Mouse (Mus musculus) neural tube, embryonic 11.5 days (tissue): ENCODE measurements around the gene Dgkg. TPM values are rescaled to one million over a fixed set of nuclear protein-coding genes. Genes with fewer than 3 reads are reported as not detected.

Source experiments
- ATAC-seq: fragments of 200-750 bp; cut with Nextera tagmentation; 2 replicates; pipeline ENCODE4 v1.8.0; 2017; ENCODE audit warnings: moderate number of reproducible peaks, mild to moderate bottlenecking, moderate TSS enrichment, moderate library complexity; ENCODE audit not compliant: insufficient read depth, low FRiP score, low TSS enrichment
- DNase-seq: peaks from one replicate; pipeline ENCODE4 v3.0.0-alpha.2; 2015; ENCODE audit warnings: low spot score
- H3K27ac ChIP-seq: fragments of 300-500 bp; sonication (generic); 2 replicates; pipeline ENCODE4 v1.5.1; 2014; ENCODE audit warnings: low read depth, mild to moderate bottlenecking, low read length
- H3K27me3 ChIP-seq: fragments of 300-500 bp; sonication (generic); 2 replicates; pipeline ENCODE4 v1.6.1; 2014; ENCODE audit warnings: mild to moderate bottlenecking, low read length, mixed read lengths; ENCODE audit not compliant: control insufficient read depth, insufficient read depth
- H3K36me3 ChIP-seq: fragments of 300-500 bp; sonication (generic); 2 replicates; pipeline ENCODE4 v1.6.1; 2014; ENCODE audit warnings: mild to moderate bottlenecking, low read length, moderate library complexity, mixed read lengths; ENCODE audit not compliant: control insufficient read depth, insufficient read depth
- H3K4me1 ChIP-seq: fragments of 300-500 bp; sonication (generic); 2 replicates; pipeline ENCODE4 v1.6.1; 2014; ENCODE audit warnings: low read length, mixed read lengths; ENCODE audit not compliant: control insufficient read depth, insufficient read depth
- H3K4me2 ChIP-seq: fragments of 300-500 bp; sonication (generic); 2 replicates; pipeline ENCODE4 v1.6.1; 2014; ENCODE audit warnings: low read depth, mild to moderate bottlenecking, moderate library complexity
- H3K4me3 ChIP-seq: fragments of 300-500 bp; sonication (generic); 2 replicates; pipeline ENCODE4 v1.5.1; 2014; ENCODE audit warnings: low read depth, low read length
- H3K9ac ChIP-seq: fragments of 300-500 bp; sonication (generic); 2 replicates; pipeline ENCODE4 v1.6.1; 2014; ENCODE audit warnings: mild to moderate bottlenecking, low read length
- H3K9me3 ChIP-seq: fragments of 300-500 bp; sonication (generic); 2 replicates; pipeline ENCODE4 v1.6.1; 2016; ENCODE audit warnings: low read length; ENCODE audit not compliant: control insufficient read depth
- WGBS: fragments of 180-500 bp; shearing (Covaris S2); extraction: QIAGEN DNeasy Blood & Tissue Kit; methylation state at CpG from one replicate; pipeline ENCODE4 v1.1.7; 2014; 5-methylcytosine and 5-hydroxymethylcytosine counted together
- polyA plus RNA-seq: library from polyadenylated mRNA; unstranded; fragments of >200 nt; fragmentation: Nextera tagmentation; extraction: Ambion mirVana; gene quantifications from 2 replicates; pipeline ENCODE4 v1.2.1, GENCODE M21; 2014

The Dgkg gene
- polyA plus RNA-seq, 1 experiment from 2014 or later, result 0.08 TPM

DNA sequence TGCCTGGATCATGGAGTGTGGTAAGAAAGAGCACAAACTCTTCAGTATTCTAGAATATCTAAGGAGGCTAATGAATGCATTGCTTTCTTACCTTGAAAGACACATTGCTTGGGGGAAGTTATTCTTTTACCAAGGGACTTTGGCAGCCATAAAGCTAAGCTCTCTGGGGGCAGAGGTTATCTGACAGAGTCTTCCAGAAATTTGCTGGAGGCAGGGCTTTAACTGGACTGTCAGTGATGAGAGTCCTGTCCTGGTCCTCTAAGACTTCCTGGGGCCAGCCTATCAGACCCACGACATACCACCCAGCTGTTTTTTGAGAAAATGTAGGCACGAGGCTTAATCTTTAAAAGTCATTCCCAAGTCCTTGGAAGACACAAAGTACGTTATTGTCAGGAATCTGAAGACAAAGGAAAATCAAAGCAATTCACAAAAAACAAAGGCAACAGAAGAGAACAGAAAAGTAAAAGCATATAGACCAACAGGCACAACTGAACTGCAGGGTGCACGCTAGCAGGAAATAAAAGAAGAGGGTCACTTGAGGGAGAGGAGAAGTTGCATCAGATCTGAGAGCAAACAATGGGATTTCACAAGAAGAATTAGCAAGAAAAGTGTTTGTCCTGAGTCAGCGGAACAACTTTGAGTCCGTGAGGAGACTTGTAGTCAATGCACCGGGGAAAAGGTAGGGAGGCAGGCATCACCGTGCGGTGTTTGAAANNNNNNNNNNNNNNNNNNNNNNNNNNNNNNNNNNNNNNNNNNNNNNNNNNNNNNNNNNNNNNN lies 146.0 kb downstream of the Dgkg start:
- H3K9ac ChIP-seq, result no peak overlapping the region
- no peaks in the 10 kb centered on the region for H3K9me3 ChIP-seq
- no peak overlapping the region for H3K4me3 ChIP-seq
- H3K36me3 ChIP-seq, result no peaks in the 10 kb centered on the region
- no peak overlapping the region for H3K27ac ChIP-seq
- WGBS, result 66% methylated on average over 9 of the region's 9 CpGs
- no peak for ATAC-seq
- H3K4me1 ChIP-seq, result no peaks in the 10 kb centered on the region
- no peaks in the 10 kb centered on the region for H3K27me3 ChIP-seq
- DNase-seq, result no peak
- H3K4me2 ChIP-seq, result no peak overlapping the region

DNA sequence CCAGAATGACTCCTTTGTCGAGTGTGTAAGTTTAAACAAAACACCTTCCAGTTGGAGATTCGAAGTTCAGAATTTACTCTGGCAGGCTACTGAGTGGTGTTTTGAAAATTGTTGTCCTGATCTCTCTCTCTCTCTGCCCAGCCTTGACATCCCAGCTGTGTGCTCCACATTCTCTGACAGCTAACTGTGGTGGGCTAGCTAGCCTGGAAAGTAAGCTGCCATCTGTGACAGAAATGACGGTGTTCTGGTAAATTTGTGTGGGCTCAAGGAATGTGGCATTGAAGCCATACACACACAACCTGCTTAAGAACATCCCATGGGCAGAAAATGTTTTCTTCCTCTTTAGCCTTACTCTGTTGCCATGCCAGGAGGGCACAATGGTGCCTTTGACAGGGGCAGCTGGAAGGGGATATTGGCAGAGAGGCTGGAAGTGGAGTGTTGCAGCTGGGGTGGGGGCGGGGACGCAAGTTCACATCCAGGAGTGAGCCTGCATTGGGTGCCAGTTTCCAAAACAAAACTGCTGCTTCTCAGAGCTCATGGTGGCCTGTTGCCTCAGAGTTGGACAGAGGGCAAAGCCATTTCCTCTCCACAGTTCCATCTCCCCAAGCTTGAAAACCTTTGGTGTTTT lies 148.0 kb downstream of the Dgkg start:
- WGBS, result 81% methylated on average over 5 of the region's 5 CpGs
- H3K27me3 ChIP-seq, result no peaks in the 10 kb centered on the region
- H3K4me3 ChIP-seq, result no peak overlapping the region
- no peak for DNase-seq
- H3K9ac ChIP-seq, result no peak overlapping the region
- ATAC-seq, result no peak
- H3K4me2 ChIP-seq, result no peak overlapping the region
- no peak overlapping the region for H3K27ac ChIP-seq
- no peaks in the 10 kb centered on the region for H3K9me3 ChIP-seq
- no peaks in the 10 kb centered on the region for H3K4me1 ChIP-seq
- no peaks in the 10 kb centered on the region for H3K36me3 ChIP-seq

DNA sequence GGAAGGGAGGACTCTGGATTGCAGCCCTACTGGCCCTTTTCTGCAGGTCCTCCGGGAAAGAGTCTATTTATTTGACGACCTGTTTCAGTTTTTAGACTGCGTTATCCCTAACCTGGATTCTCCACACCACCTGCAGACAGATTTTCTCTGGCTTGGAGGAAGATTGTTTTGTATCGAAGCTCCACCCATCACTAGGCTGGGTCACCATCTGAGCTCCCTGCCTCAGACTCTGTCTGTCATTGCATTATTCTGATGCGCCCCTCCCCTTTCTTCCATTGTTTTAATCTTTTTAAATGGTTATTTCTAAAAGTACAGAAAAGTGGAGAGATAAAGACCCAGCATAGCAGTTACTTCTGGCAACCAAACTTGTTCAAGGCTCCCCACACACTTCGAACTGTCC lies 151.4 kb downstream of the Dgkg start:
- Histone ChIP-seq H3K9me3 (no peaks in the 10 kb centered on the region), H3K4me2 (no peak overlapping the region), H3K9ac (no peak overlapping the region), H3K27ac (no peak overlapping the region), H3K4me1 (no peaks in the 10 kb centered on the region), H3K36me3 (no peaks in the 10 kb centered on the region), H3K4me3 (no peak overlapping the region), H3K27me3 (no peaks in the 10 kb centered on the region)
- WGBS, result 55% methylated on average over 6 of the region's 6 CpGs
- ATAC-seq (no peak), DNase-seq (no peak)

DNA sequence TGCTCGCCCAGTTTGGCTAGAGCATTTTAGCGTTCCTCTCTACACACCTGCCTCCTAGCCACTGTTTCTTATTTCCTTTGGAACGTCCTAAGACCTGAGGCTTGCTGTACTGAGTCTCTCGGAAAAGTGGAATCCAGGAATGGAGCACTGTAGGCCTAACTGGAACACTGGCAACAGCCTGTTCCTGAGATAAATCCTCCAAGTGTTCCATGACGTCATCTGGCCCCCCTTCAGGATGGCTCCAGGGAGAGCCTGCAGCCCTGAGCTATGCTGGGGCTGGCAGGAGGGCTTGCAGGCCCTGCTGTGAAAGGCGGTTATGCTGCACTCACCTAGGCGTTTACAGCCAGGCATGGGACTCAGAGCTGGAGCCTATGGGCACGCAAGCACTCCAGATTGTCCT lies 152.2 kb downstream of the Dgkg start:
- Histone ChIP-seq H3K9ac (no peak overlapping the region), H3K27me3 (no peaks in the 10 kb centered on the region), H3K4me3 (no peak overlapping the region), H3K4me1 (no peaks in the 10 kb centered on the region), H3K36me3 (no peaks in the 10 kb centered on the region), H3K27ac (no peak overlapping the region), H3K4me2 (no peak overlapping the region), H3K9me3 (no peaks in the 10 kb centered on the region)
- no peak for ATAC-seq
- 40% methylated on average over 8 of the region's 8 CpGs for WGBS
- DNase-seq, result no peak

DNA sequence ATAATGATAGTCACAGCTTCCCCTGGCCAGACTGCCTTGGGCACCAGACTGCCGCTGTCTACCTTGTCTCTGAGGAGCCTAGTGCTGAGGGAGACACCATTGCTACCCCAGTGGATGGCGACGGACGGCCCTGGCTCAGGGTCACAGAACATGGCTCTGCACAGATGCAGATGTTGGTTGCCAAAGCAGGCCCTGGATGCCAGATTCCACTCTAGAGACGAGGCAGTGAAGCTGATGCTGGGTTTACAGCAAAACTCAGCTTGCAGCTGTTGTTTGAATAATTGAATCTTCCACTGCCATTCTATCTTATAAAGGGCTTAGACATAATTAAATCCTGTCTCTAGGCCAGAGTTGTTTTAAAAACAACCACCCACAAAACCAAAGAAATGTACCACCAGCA lies 153.0 kb downstream of the Dgkg start:
- ATAC-seq (no peak), DNase-seq (no peak)
- WGBS, result 77% methylated on average over 5 of the region's 5 CpGs
- Histone ChIP-seq H3K9me3 (no peaks in the 10 kb centered on the region), H3K27me3 (no peaks in the 10 kb centered on the region), H3K4me2 (no peak overlapping the region), H3K4me3 (no peak overlapping the region), H3K9ac (no peak overlapping the region), H3K4me1 (no peaks in the 10 kb centered on the region), H3K27ac (no peak overlapping the region), H3K36me3 (no peaks in the 10 kb centered on the region)

DNA sequence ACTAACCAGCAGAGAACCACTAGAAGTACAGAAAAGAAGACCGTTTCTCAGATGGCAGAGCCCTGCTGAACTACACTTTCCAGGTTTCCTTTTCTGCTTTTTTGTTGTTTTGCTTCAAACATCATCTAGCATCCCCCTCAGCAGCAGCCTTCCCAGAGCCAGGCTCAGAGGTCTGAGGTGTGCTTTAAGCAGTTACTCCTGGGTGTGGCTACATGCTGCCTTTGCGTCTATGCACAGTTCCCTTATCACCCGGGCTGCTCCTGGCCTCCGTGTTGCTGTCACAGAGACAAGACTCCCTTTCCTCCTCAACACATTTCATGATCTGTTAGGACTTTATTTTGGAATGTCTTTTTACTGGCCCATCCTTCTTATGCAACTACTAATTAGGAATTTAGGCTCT lies 153.6 kb downstream of the Dgkg start:
- no peak overlapping the region for H3K9ac ChIP-seq
- no peak overlapping the region for H3K27ac ChIP-seq
- H3K36me3 ChIP-seq, result no peaks in the 10 kb centered on the region
- no peak overlapping the region for H3K4me3 ChIP-seq
- H3K9me3 ChIP-seq, result no peaks in the 10 kb centered on the region
- WGBS, result 80% methylated on average over 4 of the region's 4 CpGs
- no peaks in the 10 kb centered on the region for H3K27me3 ChIP-seq
- no peak for DNase-seq
- ATAC-seq, result no peak
- H3K4me1 ChIP-seq, result no peaks in the 10 kb centered on the region
- no peak overlapping the region for H3K4me2 ChIP-seq

DNA sequence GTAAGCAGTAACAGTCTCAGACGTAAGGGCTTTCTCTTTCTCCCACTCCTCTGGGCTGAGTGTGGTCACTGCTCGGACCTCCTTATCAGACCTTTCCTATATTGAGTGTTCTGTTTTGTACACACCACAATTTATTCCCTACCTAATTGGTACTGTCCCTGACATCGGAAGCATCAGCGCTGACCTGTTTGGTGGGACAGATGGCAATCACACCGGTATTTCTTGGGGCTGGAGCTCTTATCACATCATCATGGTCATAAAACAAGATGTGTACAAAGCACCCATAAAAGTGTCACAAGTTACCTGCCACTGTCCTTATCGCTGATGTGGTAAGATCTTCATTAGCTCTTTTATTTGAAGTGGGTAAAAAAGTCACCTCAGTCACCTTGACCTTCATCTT lies 155.2 kb downstream of the Dgkg start:
- no peak overlapping the region for H3K9ac ChIP-seq
- H3K4me2 ChIP-seq, result no peak overlapping the region
- no peaks in the 10 kb centered on the region for H3K4me1 ChIP-seq
- ATAC-seq, result no peak
- no peak overlapping the region for H3K4me3 ChIP-seq
- H3K27me3 ChIP-seq, result no peaks in the 10 kb centered on the region
- no peaks in the 10 kb centered on the region for H3K36me3 ChIP-seq
- H3K27ac ChIP-seq, result no peak overlapping the region
- no peak for DNase-seq
- H3K9me3 ChIP-seq, result no peaks in the 10 kb centered on the region
- WGBS, result 89% methylated on average over 6 of the region's 6 CpGs

DNA sequence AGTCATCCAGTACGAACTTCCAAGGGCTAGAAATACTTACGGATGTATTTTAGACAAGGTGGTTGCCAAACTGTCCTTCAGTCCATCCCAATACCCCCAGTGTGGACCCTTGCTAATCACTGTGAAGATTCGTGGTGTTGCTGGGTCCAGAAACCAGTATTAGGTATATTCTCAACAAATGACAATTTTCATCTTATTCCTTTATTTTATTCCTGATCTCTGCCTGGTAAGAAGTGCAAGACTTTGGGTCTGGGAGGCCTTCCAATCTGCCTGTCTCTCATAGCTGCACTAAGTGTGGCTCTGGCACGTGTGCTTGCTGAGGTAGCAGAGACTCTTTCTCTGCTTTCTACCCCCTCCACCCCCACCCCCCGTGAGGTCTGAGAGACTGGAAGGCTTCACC lies 156.5 kb downstream of the Dgkg start:
- WGBS, result 77% methylated on average over 5 of the region's 5 CpGs
- DNase-seq, result no peak
- Histone ChIP-seq H3K27me3 (no peaks in the 10 kb centered on the region), H3K4me2 (no peak overlapping the region), H3K4me1 (no peaks in the 10 kb centered on the region), H3K9me3 (no peaks in the 10 kb centered on the region), H3K9ac (no peak overlapping the region), H3K36me3 (no peaks in the 10 kb centered on the region), H3K27ac (no peak overlapping the region), H3K4me3 (no peak overlapping the region)
- ATAC-seq, result no peak

DNA sequence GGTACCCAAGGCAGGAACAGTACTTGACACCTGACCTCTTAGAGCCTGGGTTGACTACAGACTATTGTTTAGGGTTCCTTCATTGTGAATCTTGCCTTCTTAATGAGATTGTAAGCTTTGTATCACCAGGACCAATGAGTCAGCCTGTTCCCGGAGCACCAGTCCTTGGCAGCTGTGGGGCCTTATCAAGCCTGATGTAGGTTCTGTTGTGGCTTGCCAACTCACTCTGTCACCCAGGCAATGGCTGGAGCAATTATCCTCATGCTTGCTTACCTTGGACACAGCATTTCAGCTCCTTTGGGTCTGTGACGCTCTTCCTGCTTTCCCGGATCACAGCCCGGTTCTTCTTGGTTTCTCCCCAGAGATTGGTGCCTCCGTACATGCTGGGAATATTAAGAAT lies 157.1 kb downstream of the Dgkg start:
- 91% methylated on average over 5 of the region's 5 CpGs for WGBS
- DNase-seq, result no peak
- no peaks in the 10 kb centered on the region for H3K4me1 ChIP-seq

More for the DNA sequence above, 157.1 kb downstream of the Dgkg start:
- Histone ChIP-seq H3K4me2 (no peak overlapping the region), H3K9ac (no peak overlapping the region), H3K27me3 (no peaks in the 10 kb centered on the region), H3K36me3 (no peaks in the 10 kb centered on the region), H3K27ac (no peak overlapping the region), H3K9me3 (no peaks in the 10 kb centered on the region), H3K4me3 (no peak overlapping the region)
- no peak for ATAC-seq
